Mouse (Mus musculus): Measurements from ENCODE around the gene Tradd.

- TF ChIP-seq GATA1 (IDR thresholded peaks at IDR 0.05; ENCODE audit: borderline replicate concordance, low read length) = no peak
- TF ChIP-seq FLI1 (IDR thresholded peaks at IDR 0.05; ENCODE audit: low read length) = no peak
Observed at GRCm38 (mm10) chr8:105225272-105225593, 39.2 kb downstream of the Tradd start.
